Mouse (Mus musculus) olfactory bulb, adult 2 months (tissue): Measurements from ENCODE around the gene Bcas3. TPM values are rescaled to one million over a fixed set of nuclear protein-coding genes. Genes with fewer than 3 reads are reported as not detected.

ENCODE experiments used
- H3K27ac ChIP-seq: fragments of 200-500 bp; 2 replicates; pipeline ENCODE4 v1.5.1; 2012; ENCODE audit warnings: low read depth, low read length; ENCODE audit not compliant: insufficient read depth
- H3K4me1 ChIP-seq: fragments of 200-500 bp; 2 replicates; pipeline ENCODE4 v1.6.1; 2012; ENCODE audit warnings: low read length; ENCODE audit not compliant: control insufficient read depth, insufficient read depth
- H3K4me3 ChIP-seq: fragments of 200-500 bp; 2 replicates; pipeline ENCODE4 v1.5.1; 2012; ENCODE audit warnings: mild to moderate bottlenecking, low read depth, low read length, moderate library complexity; ENCODE audit not compliant: insufficient read depth
- CTCF ChIP-seq: fragments of 200-500 bp; IDR thresholded peaks from 2 replicates; pipeline ENCODE4 v1.5.1; 2012; ENCODE audit warnings: low read depth, mild to moderate bottlenecking, low read length, moderate library complexity; ENCODE audit not compliant: insufficient read depth
- POLR2A ChIP-seq: fragments of 200-500 bp; IDR thresholded peaks from 2 replicates; pipeline ENCODE4 v1.6.1; 2012; ENCODE audit warnings: mild to moderate bottlenecking, low read depth, low read length, moderate library complexity; ENCODE audit not compliant: insufficient read depth
- WGBS: fragments of 180-500 bp; shearing (Covaris S2); methylation state at CpG from one replicate; pipeline ENCODE4 v1.1.7; 2018; 5-methylcytosine and 5-hydroxymethylcytosine counted together
- polyA plus RNA-seq: library from polyadenylated mRNA; stranded (reverse); fragments of >200 nt; gene quantifications from 2 replicates; pipeline ENCODE4 v1.2.4, GENCODE M21; 2012; ENCODE audit warnings: low replicate concordance; ENCODE audit not compliant: missing spikeins, insufficient read depth, insufficient read length

Gene Bcas3
- polyA plus RNA-seq, 1 experiment, result not detected

GRCm38 (mm10) chr11:85835001-85835752 lies 482.2 kb downstream of the Bcas3 start:
- 14% methylated on average over 9 of the region's 9 CpGs for WGBS
- no peak for TF ChIP-seq CTCF
- no peak for TF ChIP-seq POLR2A
- no peak overlapping the region for H3K4me3 ChIP-seq
- peaks cover 9% of the 10 kb centered on the region; the same call in 1 of the 2 replicates for H3K4me1 ChIP-seq
- no peak overlapping the region for H3K27ac ChIP-seq

- peaks cover 11% of the 10 kb centered on the region for H3K4me1 ChIP-seq
- TF ChIP-seq CTCF (no peak), POLR2A (no peak)
- H3K4me3 ChIP-seq, result no peak overlapping the region
- no peak overlapping the region for H3K27ac ChIP-seq
- 13% methylated on average over 16 of the region's 16 CpGs for WGBS
Observed at GRCm38 (mm10) chr11:85835753-85836522, 483.0 kb downstream of the Bcas3 start.

GRCm38 (mm10) chr11:85836523-85837290 lies 483.7 kb downstream of the Bcas3 start:
- peaks cover 12% of the 10 kb centered on the region for H3K4me1 ChIP-seq
- no peak for TF ChIP-seq CTCF
- no peak for TF ChIP-seq POLR2A
- H3K27ac ChIP-seq, result no peak overlapping the region
- WGBS, result 9% methylated on average over 32 of the region's 32 CpGs
- H3K4me3 ChIP-seq, result no peak overlapping the region

- 7% methylated on average over 18 of the region's 18 CpGs for whole genome bisulfite sequencing
- Histone ChIP-seq H3K27ac (no peak overlapping the region), H3K4me3 (no peak overlapping the region), H3K4me1 (peaks cover 14% of the 10 kb centered on the region)
- no peak for TF ChIP-seq POLR2A
- TF ChIP-seq CTCF, result no peak
Observed at GRCm38 (mm10) chr11:85837291-85837647, 484.3 kb downstream of the Bcas3 start.

- WGBS, result 3% methylated on average over 67 of the region's 67 CpGs
- H3K4me3 ChIP-seq, result no peak overlapping the region
- no peak overlapping the region for H3K27ac ChIP-seq
- TF ChIP-seq CTCF, result no peak
- no peak for TF ChIP-seq POLR2A
- H3K4me1 ChIP-seq, result peaks cover 14% of the 10 kb centered on the region
Observed at GRCm38 (mm10) chr11:85837648-85838423, 484.9 kb downstream of the Bcas3 start.

GRCm38 (mm10) chr11:85838424-85839257 lies 485.7 kb downstream of the Bcas3 start:
- Histone ChIP-seq H3K4me1 (peaks cover 17% of the 10 kb centered on the region), H3K4me3 (no peak overlapping the region), H3K27ac (no peak overlapping the region)
- TF ChIP-seq CTCF (no peak), POLR2A (no peak)
- 27% methylated on average over 20 of the region's 20 CpGs for WGBS

- Histone ChIP-seq H3K4me1 (peaks cover 19% of the 10 kb centered on the region), H3K27ac (no peak overlapping the region), H3K4me3 (no peak overlapping the region)
- TF ChIP-seq CTCF, result no peak
- 52% methylated on average over 7 of the region's 7 CpGs for WGBS
Observed at GRCm38 (mm10) chr11:85839258-85840030, 486.5 kb downstream of the Bcas3 start.
